Mouse (Mus musculus) lung, adult 2 months (tissue): Measurements from ENCODE around the gene Rbfox3. TPM values are rescaled to one million over a fixed set of nuclear protein-coding genes. Genes with fewer than 3 reads are reported as not detected.

ENCODE experiments used
- DNase-seq: peaks from one replicate; pipeline ENCODE4 v3.0.0; 2022
- H3K4me1 ChIP-seq: fragments of 200-500 bp; 2 replicates; pipeline ENCODE4 v1.6.1; 2011; ENCODE audit warnings: low read length; ENCODE audit not compliant: control insufficient read depth, insufficient read depth
- H3K4me3 ChIP-seq: fragments of 200-500 bp; replicated peaks from 2 replicates; pipeline ENCODE3; 2011; ENCODE audit warnings: low read depth, mild to moderate bottlenecking, control low read depth, low read length; ENCODE audit errors: extremely low read depth
- CTCF ChIP-seq: fragments of 200-500 bp; IDR thresholded peaks from 2 replicates; pipeline ENCODE4 v1.5.1; 2011; ENCODE audit warnings: mild to moderate bottlenecking, low read length, control low read depth; ENCODE audit not compliant: insufficient read depth
- POLR2A ChIP-seq: fragments of 200-500 bp; IDR thresholded peaks from 2 replicates; pipeline ENCODE4 v1.6.1; 2011; ENCODE audit warnings: low read depth, mild to moderate bottlenecking, control low read depth, low read length, borderline replicate concordance; ENCODE audit errors: extremely low read depth
- WGBS: fragments of 180-500 bp; shearing (Covaris S2); methylation state at CpG from one replicate; pipeline ENCODE4 v1.1.7; 2018; 5-methylcytosine and 5-hydroxymethylcytosine counted together
- polyA plus RNA-seq: library from polyadenylated mRNA; depleted of rRNA; stranded (reverse); fragments of >200 nt; gene quantifications from 2 replicates; pipeline ENCODE4 v1.2.3, GENCODE M21; 2012

The Rbfox3 gene
- polyA plus RNA-seq, 1 experiment, result 1.3 TPM

DNA sequence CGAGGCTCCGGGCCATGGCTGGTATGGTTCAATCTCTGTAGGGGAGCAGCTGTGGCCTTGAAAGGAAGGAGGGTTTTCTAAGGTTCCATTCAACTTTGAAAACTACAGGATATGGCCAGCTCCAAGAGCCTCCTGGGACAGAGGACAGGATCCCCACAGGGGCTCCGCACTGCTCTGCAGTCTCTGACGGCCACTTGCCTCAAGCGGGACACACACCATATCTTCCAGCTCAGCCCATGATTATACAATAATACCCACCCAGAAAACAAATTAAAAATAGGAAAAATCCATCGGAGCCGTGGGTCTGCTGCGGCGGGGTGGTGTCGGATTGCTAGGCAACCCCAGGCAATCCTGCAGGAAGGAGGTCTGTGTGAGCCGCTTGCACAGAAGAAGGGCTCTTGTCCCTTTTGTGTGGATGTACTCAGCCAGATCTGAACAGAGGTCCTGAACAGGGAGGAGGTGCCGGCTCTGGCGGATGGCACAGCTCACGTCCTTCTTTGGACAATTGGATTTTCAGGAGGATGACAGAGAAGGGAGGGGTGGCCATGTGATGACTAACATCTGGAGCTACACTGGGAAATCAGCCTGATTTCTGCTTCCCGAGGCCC is 5.1 kb upstream of the Rbfox3 start:
- WGBS, result 28% methylated on average over 15 of the region's 15 CpGs
- Histone ChIP-seq H3K4me1 (no peaks in the 10 kb centered on the region), H3K4me3 (no peak overlapping the region)
- TF ChIP-seq CTCF (no peak), POLR2A (no peak)
- DNase-seq, result no peak

DNA sequence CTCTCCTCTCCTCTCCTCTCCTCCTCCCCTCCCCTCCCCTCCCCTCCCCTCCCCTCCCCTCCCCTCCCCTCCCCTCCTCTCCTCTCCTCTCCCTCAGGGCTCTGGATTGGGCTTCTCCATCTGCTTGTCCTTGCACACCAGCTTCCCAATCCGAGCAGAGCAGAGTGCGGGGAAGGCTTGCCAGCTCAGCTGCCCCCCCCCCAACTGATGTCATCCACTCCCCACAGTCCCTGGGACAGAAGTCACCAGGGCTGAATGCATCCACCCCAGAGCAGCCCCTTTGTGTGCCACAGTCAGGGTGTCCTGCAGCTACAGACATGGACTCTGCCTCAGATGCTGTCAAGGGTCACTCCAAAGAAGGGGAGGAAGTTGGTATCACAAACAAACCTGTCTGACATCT is 4.5 kb upstream of the Rbfox3 start:
- no peak for DNase-seq
- TF ChIP-seq CTCF, result no peak
- TF ChIP-seq POLR2A, result no peak
- Histone ChIP-seq H3K4me1 (no peaks in the 10 kb centered on the region), H3K4me3 (no peak overlapping the region)
- WGBS, result 62% methylated on average over 2 of the region's 2 CpGs

DNA sequence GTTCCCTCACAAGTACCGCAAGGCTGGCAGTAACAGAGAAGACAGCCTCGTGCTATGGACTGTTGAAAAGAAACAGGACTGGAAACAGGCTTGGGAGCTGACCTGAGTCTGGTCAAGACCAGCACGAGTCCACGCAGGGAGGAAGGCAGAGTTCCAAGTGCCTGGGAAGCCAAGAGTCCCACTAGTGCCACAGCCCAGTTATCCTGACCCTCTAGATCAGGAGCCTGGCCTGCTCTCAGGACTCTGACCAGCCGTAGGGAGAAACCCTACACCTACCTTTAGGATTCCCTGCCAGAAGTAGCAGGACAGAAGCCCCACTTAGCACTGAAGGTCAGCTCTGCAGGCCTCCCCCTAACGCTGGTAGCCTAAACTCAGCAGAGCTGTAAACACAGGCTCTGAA is 1.3 kb upstream of the Rbfox3 start:
- Histone ChIP-seq H3K4me3 (no peak overlapping the region), H3K4me1 (no peaks in the 10 kb centered on the region)
- WGBS, result 60% methylated on average over 6 of the region's 6 CpGs
- DNase-seq, result no peak
- no peak for TF ChIP-seq CTCF
- no peak for TF ChIP-seq POLR2A

DNA sequence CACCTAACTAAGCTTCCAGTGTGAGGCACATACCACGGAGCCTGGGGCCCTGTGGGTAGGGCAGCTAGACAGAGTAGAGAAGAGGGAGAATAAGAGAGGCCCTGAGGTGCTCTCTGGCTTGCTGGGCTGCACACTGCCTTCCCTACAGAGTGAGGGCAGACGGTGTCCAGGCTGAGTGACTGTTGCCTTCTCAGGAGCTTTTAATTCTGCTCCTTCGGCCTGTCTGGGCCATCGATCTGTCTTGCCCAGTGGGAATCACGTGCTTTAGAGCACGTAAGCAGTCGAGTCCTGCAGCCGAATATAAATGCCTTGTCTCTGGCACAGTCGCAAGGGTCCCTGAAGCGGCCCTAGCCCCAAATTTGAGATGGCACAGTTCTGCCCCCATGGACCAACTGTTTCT is 641 bp downstream of the Rbfox3 start:
- Histone ChIP-seq H3K4me3 (no peak overlapping the region), H3K4me1 (no peaks in the 10 kb centered on the region)
- no peak for TF ChIP-seq CTCF
- TF ChIP-seq POLR2A, result no peak
- no peak for DNase-seq
- WGBS, result 80% methylated on average over 10 of the region's 10 CpGs

DNA sequence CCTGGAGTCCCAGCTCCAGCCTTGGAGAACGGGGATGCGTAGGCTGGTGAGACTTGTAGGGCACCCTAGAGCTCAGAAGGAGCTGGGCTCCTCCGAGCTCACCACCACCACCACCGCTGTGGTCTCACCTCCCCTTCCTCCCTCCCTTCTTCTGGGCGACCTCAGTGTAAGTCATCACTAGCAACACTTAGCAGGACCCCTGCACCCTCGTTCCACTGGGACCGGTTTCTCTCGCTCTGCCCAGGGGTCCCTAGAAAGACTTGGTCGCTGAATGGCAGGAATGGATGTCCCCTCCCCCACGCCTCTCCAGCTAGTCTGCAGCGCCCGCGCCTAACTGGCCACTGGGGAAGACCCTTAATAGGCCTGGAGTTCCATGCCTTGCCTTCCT is 1.6 kb downstream of the Rbfox3 start:
- Histone ChIP-seq H3K4me3 (no peak overlapping the region), H3K4me1 (no peaks in the 10 kb centered on the region)
- DNase-seq, result no peak
- WGBS, result 5% methylated on average over 13 of the region's 13 CpGs
- TF ChIP-seq CTCF, result no peak
- no peak for TF ChIP-seq POLR2A

DNA sequence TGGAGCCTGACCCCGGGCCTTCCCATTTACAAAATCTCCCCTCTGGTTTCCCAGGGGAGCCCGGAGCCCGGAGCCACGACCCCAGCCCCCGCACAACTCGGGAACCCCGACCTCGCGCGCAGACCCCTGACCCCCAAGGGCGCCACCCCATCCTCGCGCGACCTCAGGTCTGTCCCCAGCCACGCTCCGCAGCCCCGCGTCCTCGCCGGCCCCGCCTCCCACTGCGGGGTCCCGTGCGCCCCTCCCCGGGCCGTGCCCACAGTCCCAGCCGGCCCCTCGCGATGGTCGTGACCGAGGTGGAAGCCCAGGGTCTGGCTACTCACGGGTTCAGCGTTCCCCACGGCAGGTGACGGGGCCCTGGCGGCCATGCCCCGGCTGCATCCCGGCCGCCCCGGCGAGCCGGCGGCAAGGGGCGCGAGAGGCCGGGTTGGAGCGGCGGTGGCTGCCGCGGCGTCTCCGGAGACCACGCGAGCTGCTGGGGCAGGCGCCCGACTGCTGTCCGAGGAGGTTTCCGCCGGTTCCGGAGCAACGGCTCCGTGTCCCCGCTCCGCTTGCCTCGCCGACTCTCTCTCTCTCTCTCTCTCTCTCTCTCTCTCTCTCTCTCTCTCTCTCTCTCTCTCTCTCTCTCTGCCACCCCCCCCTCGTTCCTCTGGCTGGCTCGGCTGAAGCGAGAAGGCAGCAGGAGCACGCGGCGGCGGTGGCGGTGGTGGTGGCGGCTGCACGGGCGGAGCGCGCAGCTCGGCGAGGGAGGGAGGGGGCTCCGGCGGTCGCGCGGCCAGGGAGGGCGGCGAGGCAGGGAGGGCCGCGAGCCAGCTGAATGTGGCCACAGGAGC is 2.2 kb downstream of the Rbfox3 start:
- Histone ChIP-seq H3K4me1 (no peaks in the 10 kb centered on the region), H3K4me3 (no peak overlapping the region)
- 1% methylated on average over 68 of the region's 90 CpGs for WGBS
- no peak for TF ChIP-seq POLR2A
- no peak for TF ChIP-seq CTCF
- DNase-seq, result no peak

DNA sequence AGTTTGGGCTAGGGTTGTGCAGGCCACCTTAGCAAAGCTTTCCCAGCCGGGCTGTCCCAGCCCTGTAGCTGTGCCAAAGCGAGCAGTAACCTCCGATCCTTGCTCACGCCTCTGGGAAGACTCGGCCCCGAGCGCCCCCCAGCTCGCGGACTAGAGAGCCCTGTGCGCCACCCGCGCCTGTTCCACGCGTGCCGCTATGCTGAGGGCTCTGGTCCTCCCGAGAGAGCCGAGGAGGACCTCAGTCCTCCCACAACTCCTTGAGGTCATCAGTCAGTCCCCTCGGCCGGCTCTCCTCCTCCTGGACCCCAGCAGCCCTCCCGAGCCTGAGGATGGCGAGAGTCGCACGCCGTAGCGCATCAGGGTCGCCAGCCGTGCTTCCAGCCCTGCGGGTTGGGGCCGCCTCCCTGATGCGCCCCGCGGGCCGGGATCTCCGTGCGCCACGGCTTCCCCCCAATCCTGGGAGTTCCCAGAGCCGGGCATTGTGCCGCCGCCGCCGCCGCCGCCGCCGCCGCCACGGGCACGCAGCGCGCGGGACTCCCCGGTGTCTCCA is 2.9 kb downstream of the Rbfox3 start:
- 2% methylated on average over 52 of the region's 52 CpGs for WGBS
- TF ChIP-seq CTCF, result no peak
- TF ChIP-seq POLR2A, result no peak
- no peak for DNase-seq
- Histone ChIP-seq H3K4me3 (no peak overlapping the region), H3K4me1 (no peaks in the 10 kb centered on the region)

DNA sequence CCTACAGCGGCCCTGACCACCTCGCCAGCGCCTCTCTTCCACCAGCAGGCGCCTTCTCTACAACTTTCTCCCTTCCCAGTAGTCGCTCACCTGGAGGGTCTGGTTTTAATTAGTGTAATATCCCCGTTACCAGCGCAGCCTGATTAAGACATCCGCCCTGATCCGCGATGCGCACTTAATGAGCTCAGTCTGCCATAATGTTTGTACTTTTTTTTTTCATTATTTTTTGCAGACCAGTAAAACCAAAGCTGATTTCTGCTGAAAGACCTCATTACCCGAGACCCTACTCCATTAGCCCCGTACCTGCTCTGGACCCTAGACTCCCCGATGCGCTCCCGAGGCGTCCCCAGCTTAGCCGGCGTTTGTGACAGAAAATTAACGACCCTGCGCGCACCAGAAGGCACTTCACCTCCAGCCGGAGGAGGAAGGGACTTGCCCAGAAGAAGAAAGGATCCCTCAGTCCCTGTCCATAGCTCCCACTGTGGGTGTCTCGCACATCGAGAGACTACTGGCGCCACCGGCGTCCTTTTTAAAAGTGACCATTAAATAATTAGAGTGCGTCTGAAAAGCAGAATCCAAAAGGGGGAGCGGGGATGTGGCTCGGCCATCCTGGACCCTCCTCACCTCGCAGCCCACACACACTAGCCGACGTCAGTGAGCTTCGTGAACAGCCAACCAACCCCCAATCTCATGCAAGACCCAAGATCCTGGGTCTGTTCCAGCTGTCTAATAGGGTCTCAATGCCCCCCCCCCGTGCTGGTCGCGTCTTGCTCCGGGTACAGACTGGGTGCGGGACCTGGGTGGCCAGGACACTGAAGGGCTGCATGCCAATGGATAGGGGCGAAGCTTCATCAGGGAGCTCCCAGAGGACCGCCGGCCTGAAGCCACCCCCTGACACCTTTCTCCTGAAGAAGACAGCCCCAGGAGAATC is 3.7 kb downstream of the Rbfox3 start:
- DNase-seq, result no peak
- Histone ChIP-seq H3K4me3 (no peak overlapping the region), H3K4me1 (no peaks in the 10 kb centered on the region)
- TF ChIP-seq CTCF (no peak), POLR2A (no peak)
- 5% methylated on average over 43 of the region's 43 CpGs for WGBS

DNA sequence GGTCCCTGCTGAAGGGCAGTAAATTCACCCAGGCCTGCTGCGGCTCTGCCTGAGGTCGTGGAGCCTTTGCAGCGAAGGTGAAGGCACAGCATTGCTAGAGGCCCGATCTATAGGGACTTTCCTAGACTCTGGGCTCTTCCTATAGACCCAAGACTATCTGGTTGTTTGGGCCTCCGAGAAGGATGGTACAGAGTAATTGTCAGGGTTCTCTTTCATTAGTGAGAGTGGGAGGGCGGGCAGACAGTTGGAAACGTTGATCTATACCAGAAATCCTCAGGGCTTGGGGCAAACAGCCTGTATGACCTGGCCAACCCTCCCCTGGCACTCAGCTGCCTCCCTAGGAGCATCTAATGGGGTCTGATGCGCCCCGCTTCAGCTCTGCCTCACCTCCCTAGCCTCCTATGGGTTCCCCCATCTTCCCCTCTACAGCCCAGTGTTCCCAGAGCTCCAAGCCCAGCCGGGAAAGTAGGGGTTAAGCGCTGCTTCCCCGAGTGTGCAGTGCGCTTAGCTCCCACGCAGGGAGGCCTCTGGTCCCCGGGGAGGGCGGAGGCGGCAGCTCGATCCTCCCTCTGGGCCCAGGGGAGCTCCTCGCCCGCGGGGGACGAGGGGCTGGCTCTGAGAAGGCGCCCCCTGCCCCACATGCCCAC is 4.5 kb downstream of the Rbfox3 start:
- TF ChIP-seq CTCF (no peak), POLR2A (no peak)
- WGBS, result 7% methylated on average over 23 of the region's 23 CpGs

More for the DNA sequence above, 4.5 kb downstream of the Rbfox3 start:
- Histone ChIP-seq H3K4me1 (no peaks in the 10 kb centered on the region), H3K4me3 (no peak overlapping the region)
- DNase-seq, result no peak
